Mouse (Mus musculus) hindbrain, embryonic 14.5 days (tissue): Measurements from ENCODE around the gene March5. TPM values are rescaled to one million over a fixed set of nuclear protein-coding genes. Genes with fewer than 3 reads are reported as not detected.

ENCODE experiments used
- ATAC-seq: fragments of 200-750 bp; cut with Nextera tagmentation; 2 replicates; pipeline ENCODE4 v1.8.0; 2017; ENCODE audit warnings: moderate number of reproducible peaks, mild to moderate bottlenecking, moderate TSS enrichment, moderate library complexity; ENCODE audit not compliant: low FRiP score
- DNase-seq: peaks from one replicate; pipeline ENCODE4 v3.0.0-alpha.2; 2015; ENCODE audit warnings: low spot score
- H3K27ac ChIP-seq: fragments of 300-500 bp; sonication (generic); 2 replicates; pipeline ENCODE4 v1.5.1; 2014; ENCODE audit warnings: mild to moderate bottlenecking, moderate library complexity
- H3K27me3 ChIP-seq: fragments of 300-500 bp; sonication (generic); 2 replicates; pipeline ENCODE4 v1.6.1; 2014; ENCODE audit warnings: mild to moderate bottlenecking, low read length, mixed read lengths; ENCODE audit not compliant: control insufficient read depth, insufficient read depth
- H3K36me3 ChIP-seq: fragments of 300-500 bp; sonication (generic); replicated peaks from 2 replicates; pipeline ENCODE4 v1.6.1; 2014; ENCODE audit not compliant: control insufficient read depth, insufficient read depth
- H3K4me1 ChIP-seq: fragments of 300-500 bp; sonication (generic); replicated peaks from 2 replicates; pipeline ENCODE4 v1.6.1; 2014; ENCODE audit warnings: antibody characterized with exemption, low read length, mixed read lengths; ENCODE audit not compliant: control insufficient read depth, insufficient read depth
- H3K4me2 ChIP-seq: fragments of 300-500 bp; sonication (generic); replicated peaks from 2 replicates; pipeline ENCODE4 v1.6.1; 2014; ENCODE audit warnings: mild to moderate bottlenecking, moderate library complexity
- H3K4me3 ChIP-seq: fragments of 300-500 bp; sonication (generic); replicated peaks from 2 replicates; pipeline ENCODE4 v1.5.1; 2014; ENCODE audit warnings: mild to moderate bottlenecking, low read length
- H3K9ac ChIP-seq: fragments of 300-500 bp; sonication (generic); 2 replicates; pipeline ENCODE4 v1.6.1; 2014
- H3K9me3 ChIP-seq: fragments of 300-500 bp; sonication (generic); 2 replicates; pipeline ENCODE4 v1.6.1; 2016; ENCODE audit warnings: low read length; ENCODE audit not compliant: control insufficient read depth
- WGBS: fragments of 180-500 bp; shearing (Covaris S2); extraction: QIAGEN DNeasy Blood & Tissue Kit; methylation state at CpG from one replicate; pipeline ENCODE4 v1.1.7; 2014; 5-methylcytosine and 5-hydroxymethylcytosine counted together
- polyA plus RNA-seq: library from polyadenylated mRNA; unstranded; fragments of >200 nt; fragmentation: Nextera tagmentation; extraction: Ambion mirVana; gene quantifications from 2 replicates; pipeline ENCODE4 v1.2.1, GENCODE M21; 2014

The March5 gene
- 123 and 130 TPM in 2 replicates for polyA plus RNA-seq

GRCm38 (mm10) chr19:37207303-37208175 lies at the start of gene March5:
March5 (plus strand) TSS chr19:37207543.
- Histone ChIP-seq H3K4me3 (peak within 1 kb of the TSS; percentile 100), H3K27ac (peak within 1 kb of the TSS; percentile 84), H3K36me3 (peaks cover 21% of the 10 kb centered on the region), H3K27me3 (0 out of 2 replicates have a peak, but pooled peaks cover 2% of the 10 kb centered on the region), H3K4me2 (peak within 1 kb of the TSS; percentile 86), H3K9ac (peak within 1 kb of the TSS; percentile 98), H3K4me1 (peaks cover 18% of the 10 kb centered on the region), H3K9me3 (no peaks in the 10 kb centered on the region)
- DNase-seq, result peak; percentile 83
- ATAC-seq, result peak; percentile 99
- under 1% methylated on average over 90 of the region's 94 CpGs for WGBS

- 44% methylated on average over 1 of the region's 1 CpGs for WGBS
- H3K4me1 ChIP-seq, result peaks cover 40% of the 10 kb centered on the region
- no peaks in the 10 kb centered on the region for H3K27me3 ChIP-seq
- H3K27ac ChIP-seq, result no peak overlapping the region
- H3K4me2 ChIP-seq, result peak overlapping the region; percentile 99
- DNase-seq (no peak), ATAC-seq (no peak)
- peak overlapping the region; percentile 85 for H3K9ac ChIP-seq
- H3K9me3 ChIP-seq, result no peaks in the 10 kb centered on the region
- H3K36me3 ChIP-seq, result peaks cover 10% of the 10 kb centered on the region
- H3K4me3 ChIP-seq, result peak overlapping the region; percentile 84
Observed at GRCm38 (mm10) chr19:37172096-37172495, 35.2 kb upstream of the March5 start.

DNA sequence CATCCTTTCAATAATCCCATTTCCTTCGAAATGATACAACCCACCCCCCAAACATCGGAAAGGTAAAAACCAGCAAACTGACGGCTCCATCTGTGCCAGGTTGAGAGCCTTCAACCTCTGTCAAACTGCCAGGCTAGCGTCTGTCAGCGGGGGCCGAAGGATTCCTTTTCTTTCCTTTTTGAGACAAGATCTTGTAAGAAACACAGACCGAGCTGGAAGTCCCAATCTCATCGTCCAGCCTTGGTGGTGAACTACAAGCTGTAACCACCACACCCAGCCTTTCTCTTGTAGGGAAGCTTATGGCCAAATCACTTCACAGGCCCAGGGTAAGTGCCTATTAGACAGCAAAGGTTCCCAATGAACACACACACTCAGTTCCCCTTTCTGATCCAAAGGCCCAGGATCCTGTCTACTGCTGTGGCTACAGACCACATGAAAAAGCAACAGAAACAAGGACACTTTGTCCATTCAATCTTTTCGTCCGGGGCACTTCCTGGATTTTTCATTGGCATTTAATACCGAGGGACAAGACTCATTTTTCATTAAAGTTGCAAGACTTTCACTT lies 34.7 kb upstream of the March5 start:
- ATAC-seq (no peak), DNase-seq (no peak)
- no peaks in the 10 kb centered on the region for H3K9me3 ChIP-seq
- H3K36me3 ChIP-seq, result peaks cover 10% of the 10 kb centered on the region
- no peaks in the 10 kb centered on the region for H3K27me3 ChIP-seq
- H3K4me3 ChIP-seq, result peak overlapping the region; percentile 84
- 72% methylated on average over 11 of the region's 11 CpGs for WGBS
- no peak overlapping the region; the same call in 1 of the 2 replicates for H3K27ac ChIP-seq
- H3K4me1 ChIP-seq, result peaks cover 41% of the 10 kb centered on the region
- H3K9ac ChIP-seq, result peak overlapping the region; percentile 85
- H3K4me2 ChIP-seq, result peak overlapping the region; percentile 99

- peak overlapping the region; percentile 85 for H3K9ac ChIP-seq
- no peaks in the 10 kb centered on the region for H3K9me3 ChIP-seq
- H3K4me3 ChIP-seq, result peak overlapping the region; percentile 84
- 27% methylated on average over 20 of the region's 20 CpGs for WGBS
- peaks cover 45% of the 10 kb centered on the region for H3K4me1 ChIP-seq
- H3K27ac ChIP-seq, result peak overlapping the region; percentile 94
- peak overlapping the region; percentile 99 for H3K4me2 ChIP-seq
- H3K27me3 ChIP-seq, result no peaks in the 10 kb centered on the region
- ATAC-seq (no peak), DNase-seq (no peak)
- H3K36me3 ChIP-seq, result peaks cover 10% of the 10 kb centered on the region
Observed at GRCm38 (mm10) chr19:37173331-37174115, 33.8 kb upstream of the March5 start.

GRCm38 (mm10) chr19:37174116-37174715 lies 33.1 kb upstream of the March5 start:
- peak; percentile 63 for ATAC-seq
- WGBS, result under 1% methylated on average over 70 of the region's 70 CpGs

GRCm38 (mm10) chr19:37174716-37175435 lies 32.5 kb upstream of the March5 start:
- DNase-seq (peak; percentile 71), ATAC-seq (peak; percentile 71)
- peaks cover 10% of the 10 kb centered on the region for H3K36me3 ChIP-seq
- peak overlapping the region; percentile 99 for H3K4me2 ChIP-seq
- H3K9ac ChIP-seq, result peak overlapping the region; percentile 85
- H3K27me3 ChIP-seq, result no peaks in the 10 kb centered on the region
- H3K9me3 ChIP-seq, result no peaks in the 10 kb centered on the region
- H3K27ac ChIP-seq, result peak overlapping the region; percentile 94
- under 1% methylated on average over 35 of the region's 36 CpGs for WGBS
- H3K4me3 ChIP-seq, result peak overlapping the region; percentile 84
- H3K4me1 ChIP-seq, result peaks cover 47% of the 10 kb centered on the region

More at GRCm38 (mm10) chr19:37174116-37174715, 33.1 kb upstream of the March5 start:
- Histone ChIP-seq H3K27me3 (no peaks in the 10 kb centered on the region), H3K9ac (peak overlapping the region; percentile 85), H3K4me1 (peaks cover 47% of the 10 kb centered on the region), H3K4me3 (peak overlapping the region; percentile 84), H3K27ac (peak overlapping the region; percentile 94), H3K9me3 (no peaks in the 10 kb centered on the region), H3K4me2 (peak overlapping the region; percentile 99), H3K36me3 (peaks cover 10% of the 10 kb centered on the region)
- peak; percentile 46 for DNase-seq

GRCm38 (mm10) chr19:37175436-37175805 lies 31.9 kb upstream of the March5 start:
- no peak for DNase-seq
- no peak for ATAC-seq
- WGBS, result 2% methylated on average over 12 of the region's 12 CpGs

GRCm38 (mm10) chr19:37175919-37176318 lies 31.4 kb upstream of the March5 start:
- Histone ChIP-seq H3K4me3 (peak overlapping the region; percentile 84), H3K27me3 (no peaks in the 10 kb centered on the region), H3K4me1 (peaks cover 41% of the 10 kb centered on the region), H3K36me3 (no peaks in the 10 kb centered on the region), H3K9me3 (no peaks in the 10 kb centered on the region), H3K4me2 (peak overlapping the region; percentile 99), H3K9ac (peak overlapping the region; percentile 85), H3K27ac (peak overlapping the region; percentile 94)
- DNase-seq, result peak; percentile 36
- ATAC-seq, result no peak
- 7% methylated on average over 6 of the region's 6 CpGs for WGBS

More at GRCm38 (mm10) chr19:37175436-37175805, 31.9 kb upstream of the March5 start:
- Histone ChIP-seq H3K27ac (peak overlapping the region; percentile 94), H3K27me3 (no peaks in the 10 kb centered on the region), H3K4me2 (peak overlapping the region; percentile 99), H3K36me3 (peaks cover 5% of the 10 kb centered on the region), H3K4me3 (peak overlapping the region; percentile 84), H3K9ac (peak overlapping the region; percentile 85), H3K9me3 (no peaks in the 10 kb centered on the region), H3K4me1 (peaks cover 44% of the 10 kb centered on the region)
